Mouse (Mus musculus): ENCODE data around the gene Phf19.

Gene Phf19

DNA sequence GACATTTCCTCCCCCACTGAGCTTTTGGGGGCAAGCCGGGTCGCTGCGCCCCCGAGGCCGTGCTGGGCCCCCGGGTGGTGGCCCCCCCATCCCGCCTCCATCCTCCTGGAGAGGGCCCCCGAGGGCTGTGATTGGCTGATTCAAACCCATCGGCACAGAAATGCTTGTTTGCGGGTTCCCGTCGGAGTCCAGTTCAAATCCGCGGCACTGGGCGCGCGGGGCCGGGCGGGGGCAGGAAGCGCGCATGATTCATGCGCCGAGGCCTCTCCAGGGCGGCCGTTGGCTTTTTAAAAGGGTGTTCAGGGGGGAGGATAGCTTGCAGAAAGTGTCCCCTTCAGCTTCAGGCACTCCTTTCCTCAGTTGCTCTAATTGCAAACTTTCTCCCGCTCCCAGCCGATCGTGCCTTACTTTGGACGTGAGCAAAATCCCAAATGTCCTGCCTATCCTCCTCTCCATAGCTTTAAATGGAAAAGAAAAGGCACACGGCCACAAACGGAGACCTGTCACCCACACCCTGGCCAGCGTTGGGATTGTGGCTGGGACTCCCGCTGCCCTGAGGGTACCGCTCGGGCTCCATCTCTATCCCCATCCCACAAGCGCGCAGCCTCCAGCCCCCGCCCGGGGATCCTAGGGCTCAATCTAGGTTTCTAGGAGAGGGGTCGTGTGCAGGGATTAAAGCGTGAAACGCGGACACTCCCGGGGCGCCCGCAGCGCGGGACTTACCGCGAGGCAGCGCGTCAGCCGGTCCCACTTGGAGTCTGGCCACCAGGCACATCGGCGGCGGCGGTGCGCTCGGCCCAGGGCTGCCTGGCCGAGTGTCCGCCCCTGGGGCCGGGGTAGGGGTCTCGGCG, at the start of gene Phf19:
Gene Phf19 (minus strand): TSS at position 809 of the 851 bp plus-strand sequence.
- no peak for DNase-seq

DNA sequence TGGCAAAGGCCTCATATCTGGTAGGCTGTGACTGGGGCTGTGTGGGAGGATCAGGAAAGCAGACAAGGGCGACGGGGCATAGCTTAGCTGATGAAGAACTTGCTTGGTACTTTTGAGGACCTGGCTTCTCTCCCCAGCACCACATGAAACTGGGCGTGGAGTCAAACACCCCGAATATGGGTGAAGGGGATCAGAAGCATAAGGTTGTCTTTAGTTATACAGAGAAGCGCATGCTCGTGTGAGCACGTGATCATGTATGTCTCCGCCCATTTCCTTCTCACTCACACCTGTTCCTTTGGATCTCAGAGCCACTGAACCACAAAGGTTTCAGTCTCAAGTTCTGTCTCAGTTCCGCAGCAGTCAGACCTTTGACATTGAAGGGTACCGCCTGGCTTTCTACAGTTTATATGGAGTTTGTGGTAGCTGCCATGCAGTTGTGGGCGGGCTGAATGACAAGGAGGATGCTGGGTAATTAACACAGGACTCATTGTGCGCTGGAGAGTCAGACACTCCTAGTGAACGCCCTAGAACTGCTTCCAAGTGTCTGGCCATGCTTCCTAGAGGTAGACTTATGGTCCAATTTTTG, 49.6 kb upstream of the Phf19 start:
- no peak for DNase-seq

DNA sequence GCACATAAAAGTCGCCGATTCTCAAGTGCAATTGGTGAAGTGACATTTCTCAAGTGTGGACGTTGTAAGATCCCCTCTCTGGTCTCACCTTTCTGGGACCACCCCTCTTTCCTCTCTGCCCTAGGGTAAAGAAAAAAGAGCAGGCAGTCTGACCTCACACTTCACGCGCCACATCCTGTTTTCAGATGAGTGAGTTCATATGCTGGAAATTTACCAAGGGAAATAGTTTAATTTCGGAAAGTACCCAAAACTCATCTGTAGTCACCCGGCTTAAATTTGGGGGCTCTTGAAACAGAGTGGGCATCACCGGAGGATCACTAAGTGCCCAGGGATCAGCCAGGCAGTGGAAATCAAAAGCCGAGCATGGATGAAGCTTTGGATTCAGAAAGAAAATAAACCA, 49.1 kb upstream of the Phf19 start:
- no peak for DNase-seq

DNA sequence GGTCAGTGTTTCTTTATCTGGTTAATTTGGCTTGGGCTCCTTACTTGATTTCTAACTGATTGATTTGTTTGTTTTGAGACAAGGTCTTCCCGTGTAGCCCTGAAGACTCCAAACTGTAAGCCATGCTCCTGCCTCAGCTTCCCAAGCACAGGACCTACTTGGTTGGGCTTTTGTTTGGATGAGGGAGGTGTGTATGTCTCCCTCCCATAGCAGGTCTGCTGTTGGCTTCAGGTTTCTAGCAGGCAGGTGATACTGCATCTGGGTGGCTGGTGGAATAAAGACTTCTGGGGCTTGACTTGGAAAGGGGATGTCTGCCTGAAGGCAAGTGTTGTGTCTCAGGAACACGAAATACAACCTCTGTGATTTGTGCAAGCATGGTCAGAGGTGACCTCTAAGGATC, 48.4 kb upstream of the Phf19 start:
- no peak for DNase-seq

DNA sequence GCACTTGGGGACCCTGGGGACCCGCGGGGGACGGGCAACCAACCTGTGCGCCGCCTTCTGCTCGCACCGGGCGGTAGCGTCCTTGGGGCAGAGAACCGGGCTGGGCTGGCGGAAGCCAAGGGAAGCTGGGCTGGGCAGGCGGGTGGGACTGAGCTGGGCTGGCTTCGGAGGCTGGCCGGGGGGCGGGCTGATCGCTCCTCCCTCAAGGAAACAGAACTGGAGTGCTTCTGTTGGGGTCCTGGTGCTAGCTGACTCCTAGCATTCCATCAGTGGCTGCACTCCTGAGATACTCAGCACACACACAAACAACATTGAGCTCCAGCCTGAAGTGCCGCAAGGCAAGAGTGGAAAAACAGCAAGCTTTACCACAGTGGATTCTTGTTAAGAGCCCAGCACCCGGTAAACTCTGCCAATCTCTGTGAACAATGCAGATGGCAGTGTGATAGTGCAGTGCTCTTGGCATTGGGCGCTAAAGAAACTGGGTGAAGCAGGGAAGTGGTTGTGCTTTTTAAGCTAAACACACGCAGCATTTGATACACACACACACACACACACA, 47.7 kb upstream of the Phf19 start, which contains the start of gene Traf1:
Gene Traf1 (minus strand): TSS at position 292 of the 556 bp plus-strand sequence.
- no peak for DNase-seq

DNA sequence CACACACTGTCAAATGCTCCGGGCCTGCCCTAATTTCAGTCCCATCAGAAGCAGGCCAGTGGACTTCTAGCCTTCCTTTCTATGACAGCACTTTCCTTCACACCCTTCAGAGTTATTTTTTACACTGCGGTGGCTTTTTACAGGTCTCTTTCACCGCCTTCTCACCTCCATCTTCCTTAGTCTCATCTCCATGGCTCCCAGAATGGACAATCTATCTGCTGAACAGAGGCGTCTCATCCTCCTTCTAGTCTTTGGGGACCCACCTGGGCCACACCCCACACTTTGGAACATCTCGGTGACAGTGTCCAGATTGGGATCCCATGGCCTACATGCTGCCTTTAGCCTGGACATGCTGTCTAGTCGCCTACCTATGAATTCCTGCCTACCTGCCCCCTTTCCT, 47.1 kb upstream of the Phf19 start:
- DNase-seq = no peak

DNA sequence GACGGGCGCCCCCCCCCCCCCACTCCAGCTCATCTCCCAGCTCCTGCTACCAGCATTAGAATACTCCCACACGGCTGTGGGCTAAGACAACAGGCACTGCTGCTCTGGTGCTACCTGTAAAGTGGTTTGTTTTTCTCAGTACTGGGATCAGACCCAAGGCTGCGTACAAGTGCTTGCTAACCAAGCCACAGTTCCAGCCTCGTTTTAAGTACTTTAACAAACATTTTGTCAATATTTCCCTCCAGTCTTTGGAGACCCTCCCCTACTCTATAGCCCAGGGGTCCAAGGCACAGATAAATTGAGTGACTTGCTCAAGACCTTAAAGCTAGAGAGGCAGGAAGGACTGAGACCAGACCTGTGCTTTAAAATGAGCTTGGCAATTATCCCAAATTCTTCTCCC, 46.6 kb upstream of the Phf19 start:
- DNase-seq = no peak

DNA sequence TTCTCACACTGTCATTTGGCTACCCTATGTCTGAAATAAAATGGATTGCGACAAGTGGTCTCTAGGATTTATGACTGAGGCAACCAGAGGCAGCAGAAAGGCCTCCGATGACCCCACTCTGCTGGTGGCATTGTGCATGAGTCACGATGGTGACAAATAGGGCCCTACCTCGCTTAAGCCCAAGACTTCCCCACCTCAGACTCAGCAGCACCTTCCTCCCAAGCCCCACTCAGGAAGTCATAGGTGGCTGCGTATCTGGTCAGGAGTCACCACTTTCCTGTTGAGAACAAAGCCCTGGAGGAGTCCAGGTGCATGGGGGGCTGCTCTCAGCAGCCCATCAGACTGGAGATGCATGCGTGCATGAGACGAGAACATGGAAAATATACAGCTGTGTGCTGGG, 44.8 kb upstream of the Phf19 start:
- DNase-seq = no peak

DNA sequence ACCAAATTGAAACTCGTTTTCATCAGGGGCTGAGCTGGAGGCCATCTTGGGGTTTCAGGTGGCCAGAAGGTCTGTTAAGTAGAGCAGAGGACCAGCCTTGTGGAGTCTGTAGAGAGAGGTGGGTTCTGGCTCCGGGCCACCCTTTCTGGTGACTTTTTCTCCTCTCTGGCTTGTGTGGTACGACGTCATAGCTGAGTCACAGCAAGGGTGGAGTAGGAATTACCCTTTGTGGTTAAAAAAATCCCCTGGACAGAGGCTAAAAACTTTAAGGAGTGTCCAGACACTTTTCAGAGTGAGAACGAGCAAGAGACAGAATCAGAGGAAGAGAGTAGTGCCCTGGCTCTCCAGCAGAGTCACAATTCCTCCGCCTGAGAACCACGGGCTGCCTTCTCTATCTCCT, 44.2 kb upstream of the Phf19 start:
- no peak for DNase-seq

DNA sequence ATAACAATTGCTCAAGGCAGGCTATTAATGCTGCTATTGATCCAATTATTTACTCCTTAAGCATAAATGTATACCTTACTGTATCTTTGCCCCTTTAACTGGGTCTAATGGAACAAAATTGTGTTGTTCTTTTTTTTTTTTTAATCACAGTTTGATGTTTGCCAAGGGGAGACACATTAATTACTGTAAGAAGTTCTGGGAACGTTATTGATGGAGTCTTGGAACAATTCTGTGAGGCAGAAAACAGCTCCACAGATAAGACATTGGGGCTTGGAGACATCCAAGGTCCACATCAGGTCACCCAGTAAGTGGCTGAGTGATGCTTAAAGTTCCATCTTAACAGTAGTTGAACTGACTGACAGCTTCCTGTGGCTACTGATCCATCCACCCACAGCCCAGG, 43.6 kb upstream of the Phf19 start:
- DNase-seq = no peak

DNA sequence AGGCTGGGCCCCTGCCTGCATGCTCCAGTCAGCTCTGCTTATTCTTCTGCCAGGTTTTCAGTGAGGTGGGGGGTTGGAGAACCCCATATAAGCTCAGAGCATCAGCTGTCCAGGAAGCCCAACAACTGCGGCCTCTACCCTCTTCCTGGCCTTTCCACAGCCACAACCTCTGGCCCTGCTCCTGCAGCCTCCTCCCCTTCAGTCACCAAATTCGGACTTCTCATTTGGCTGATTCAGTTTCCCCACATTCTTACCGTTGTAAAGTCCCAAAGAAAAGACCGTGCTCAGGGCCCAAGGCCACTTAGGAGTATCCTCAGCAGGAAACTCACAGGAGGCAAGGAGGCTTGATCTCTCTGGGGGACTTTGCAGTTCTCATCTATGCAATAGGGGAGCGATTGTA, 43.1 kb upstream of the Phf19 start:
- no peak for DNase-seq

DNA sequence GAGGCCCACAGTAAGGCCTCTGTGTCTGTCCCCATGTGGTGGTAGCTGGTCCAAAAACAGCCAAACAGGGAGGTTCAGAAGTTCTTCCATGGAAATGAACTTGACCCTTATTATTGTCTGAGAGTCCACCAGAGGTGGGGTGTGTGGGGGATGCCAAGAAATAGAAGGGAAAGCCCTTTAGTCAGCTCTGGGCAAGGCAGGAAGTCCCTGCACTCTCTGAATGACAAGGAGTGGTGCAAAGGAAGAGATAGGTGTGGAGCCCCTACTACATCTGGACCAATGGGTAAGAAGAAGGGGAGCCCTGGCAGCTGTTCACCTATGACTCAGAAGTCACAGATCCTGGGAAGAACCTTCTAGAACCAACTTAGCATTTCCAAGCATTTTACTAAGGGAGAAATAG, 40.5 kb upstream of the Phf19 start:
- DNase-seq = no peak

DNA sequence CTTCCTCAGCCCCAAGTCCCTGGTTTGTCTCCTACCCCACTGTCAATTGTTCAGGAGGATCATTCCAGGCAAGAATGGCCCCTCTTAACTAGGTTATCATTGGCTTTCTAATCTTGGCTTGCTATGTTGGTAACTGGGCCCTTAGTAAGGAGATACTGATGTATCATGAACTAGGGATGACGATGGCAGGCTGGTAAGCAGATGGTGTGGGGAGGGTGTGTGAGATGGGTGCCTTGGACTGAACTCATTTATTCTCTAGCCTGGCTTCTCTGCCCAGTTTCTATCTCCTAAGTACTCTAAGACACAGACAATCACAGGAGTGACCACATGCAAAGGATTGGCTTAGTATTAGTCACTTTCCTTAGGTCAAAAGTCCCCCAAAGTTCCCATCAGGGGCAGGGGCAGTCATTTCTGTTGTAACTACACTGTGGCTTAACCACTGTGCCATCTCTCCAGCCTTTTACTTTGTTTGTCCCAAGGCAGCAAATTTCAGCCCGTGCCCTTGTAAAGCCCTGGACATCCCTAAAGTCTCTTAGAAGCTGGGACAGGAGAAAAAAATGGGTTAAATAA, 39.8 kb upstream of the Phf19 start:
- no peak for DNase-seq

DNA sequence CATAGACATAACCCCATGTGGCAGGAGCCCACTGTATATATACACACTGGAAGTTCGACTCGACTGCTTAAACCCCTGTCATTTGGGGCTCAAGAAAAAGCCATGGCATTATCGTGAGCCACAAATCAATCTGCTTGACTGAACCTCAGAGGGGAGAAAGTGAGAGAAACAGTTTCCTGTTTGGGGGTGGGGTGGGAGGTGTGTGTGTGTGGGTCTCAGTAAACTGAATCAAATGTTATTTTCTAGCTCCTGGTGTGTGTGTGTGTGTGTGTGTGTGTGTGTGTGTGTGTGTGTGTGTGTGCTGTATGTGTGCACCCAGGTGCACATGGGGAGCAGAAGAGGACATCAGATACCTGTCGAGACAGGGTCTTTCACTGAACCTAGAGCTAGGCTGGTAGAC, 39.2 kb upstream of the Phf19 start:
- DNase-seq = no peak

DNA sequence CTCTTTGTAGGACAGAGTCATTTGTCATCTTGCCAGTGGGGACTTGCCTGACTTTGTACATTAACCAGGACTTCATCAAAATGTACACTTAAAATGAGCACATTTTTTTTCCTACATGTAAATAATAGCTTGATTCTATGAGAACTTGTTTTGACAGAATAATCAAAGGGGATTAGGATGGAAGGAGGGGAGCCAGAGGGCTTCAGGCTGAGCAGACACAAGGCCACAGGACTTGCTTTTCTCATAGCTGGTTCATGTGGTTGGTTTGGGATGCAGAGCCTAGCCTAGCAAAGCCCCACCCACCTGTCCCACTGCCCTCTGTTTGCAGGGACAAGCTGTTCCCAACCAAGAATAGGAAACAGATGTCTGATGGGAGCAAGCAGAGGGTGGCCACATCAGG, 37.6 kb upstream of the Phf19 start:
- DNase-seq = no peak

DNA sequence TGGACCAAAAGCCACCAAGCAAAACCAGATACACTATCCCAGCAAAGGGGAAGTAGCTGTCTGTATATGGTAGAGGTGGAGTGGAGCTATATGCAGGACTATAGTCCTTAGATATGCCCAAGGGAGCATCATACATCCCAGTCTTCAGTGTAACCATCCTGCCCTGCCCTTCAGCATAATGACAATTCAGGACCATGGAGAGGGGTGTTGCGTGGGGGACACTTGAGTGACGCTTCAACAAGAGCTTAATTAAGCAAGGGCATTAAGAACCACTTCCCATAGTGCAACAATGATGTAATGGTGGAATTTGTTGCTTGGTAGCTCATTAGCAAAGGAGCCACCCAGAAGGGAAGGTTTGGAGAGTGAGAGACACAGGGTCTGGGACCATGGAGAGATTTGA, 34.8 kb upstream of the Phf19 start:
- DNase-seq = no peak

DNA sequence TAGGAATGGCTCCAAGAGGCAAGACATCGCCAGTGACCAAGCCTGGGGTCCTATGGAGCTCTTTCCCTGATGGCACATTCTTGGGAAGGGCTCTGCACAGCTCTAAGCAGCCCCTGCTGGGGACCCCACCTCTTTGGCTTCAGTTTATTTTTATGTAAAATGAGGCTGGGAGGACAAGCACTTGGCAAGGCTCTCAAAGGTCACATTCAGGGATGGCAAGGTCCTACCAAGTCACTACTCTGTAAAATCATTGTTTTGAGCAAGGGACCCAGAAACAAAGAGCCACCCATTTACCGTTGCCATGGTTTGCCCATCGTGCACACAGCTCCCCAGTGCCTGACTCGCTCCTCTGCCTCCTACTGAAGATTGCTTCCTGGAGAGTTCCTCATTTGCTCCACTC, 32.2 kb upstream of the Phf19 start:
- DNase-seq = no peak

DNA sequence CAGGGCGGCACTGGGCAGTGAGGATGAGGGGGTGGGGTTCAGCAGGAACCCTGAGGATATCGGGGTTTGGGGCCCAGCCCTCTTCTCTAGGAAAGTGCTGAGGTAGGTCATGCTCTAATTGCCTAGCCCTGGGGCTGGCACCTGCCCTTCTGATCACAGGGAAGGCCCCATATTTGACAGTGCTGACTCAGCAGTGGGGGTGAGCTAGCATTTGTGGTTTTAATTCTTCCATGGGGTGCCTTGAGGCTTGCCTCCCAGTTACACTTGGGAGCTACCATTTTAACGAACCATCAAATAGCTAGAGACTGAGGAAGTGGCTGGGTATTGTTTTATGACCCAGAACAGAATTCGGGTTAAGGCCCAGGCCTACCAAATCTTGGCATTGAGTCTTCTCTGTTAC, 31.8 kb upstream of the Phf19 start:
- no peak for DNase-seq

DNA sequence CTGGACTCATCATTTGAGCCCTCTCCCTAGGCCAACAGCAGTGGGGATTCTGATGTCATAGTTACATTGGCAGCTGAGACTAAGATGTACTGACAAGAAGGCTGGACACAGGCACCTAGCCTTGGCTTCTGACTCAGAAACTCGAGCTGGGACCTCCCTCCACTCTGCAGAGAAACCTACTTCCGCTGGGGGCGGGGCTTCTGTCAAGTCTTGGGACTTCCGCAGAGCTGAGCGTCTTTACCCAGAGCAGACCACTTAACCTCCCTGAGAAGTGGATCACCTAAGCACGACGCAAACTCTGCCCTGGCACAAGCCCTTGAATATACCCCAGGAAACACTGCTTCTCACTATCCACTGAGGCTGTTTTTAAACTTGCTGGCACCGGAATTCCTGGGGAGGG, 30.9 kb upstream of the Phf19 start:
- DNase-seq = no peak

DNA sequence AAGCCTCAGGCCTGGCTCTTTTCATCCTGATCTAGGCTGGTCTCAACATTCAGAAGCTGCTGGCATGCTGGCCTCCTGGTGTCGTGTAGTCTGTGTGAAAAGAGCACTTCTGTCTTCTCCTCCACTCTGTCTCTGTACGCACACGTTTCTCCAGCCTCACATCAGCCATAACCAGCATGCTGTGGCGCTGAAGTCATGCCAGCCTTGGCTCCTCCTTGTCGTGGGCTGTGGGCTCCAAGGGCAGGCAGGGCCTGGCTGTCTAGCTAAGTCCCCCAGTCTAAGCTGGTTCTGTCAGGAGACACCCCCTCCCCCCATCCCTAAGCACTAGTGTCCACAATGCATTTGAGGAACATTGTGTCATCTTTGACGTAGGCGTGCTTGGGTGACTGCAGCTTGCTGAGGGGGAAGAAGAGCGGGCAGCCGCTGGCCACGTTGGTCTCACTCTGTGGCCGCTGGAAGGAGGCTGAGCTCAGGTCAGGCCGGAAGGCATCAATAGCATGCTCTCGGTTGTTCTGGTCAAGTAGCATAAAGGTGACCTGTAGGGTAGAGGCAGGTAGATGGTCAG, 29.8 kb upstream of the Phf19 start:
- DNase-seq = no peak

DNA sequence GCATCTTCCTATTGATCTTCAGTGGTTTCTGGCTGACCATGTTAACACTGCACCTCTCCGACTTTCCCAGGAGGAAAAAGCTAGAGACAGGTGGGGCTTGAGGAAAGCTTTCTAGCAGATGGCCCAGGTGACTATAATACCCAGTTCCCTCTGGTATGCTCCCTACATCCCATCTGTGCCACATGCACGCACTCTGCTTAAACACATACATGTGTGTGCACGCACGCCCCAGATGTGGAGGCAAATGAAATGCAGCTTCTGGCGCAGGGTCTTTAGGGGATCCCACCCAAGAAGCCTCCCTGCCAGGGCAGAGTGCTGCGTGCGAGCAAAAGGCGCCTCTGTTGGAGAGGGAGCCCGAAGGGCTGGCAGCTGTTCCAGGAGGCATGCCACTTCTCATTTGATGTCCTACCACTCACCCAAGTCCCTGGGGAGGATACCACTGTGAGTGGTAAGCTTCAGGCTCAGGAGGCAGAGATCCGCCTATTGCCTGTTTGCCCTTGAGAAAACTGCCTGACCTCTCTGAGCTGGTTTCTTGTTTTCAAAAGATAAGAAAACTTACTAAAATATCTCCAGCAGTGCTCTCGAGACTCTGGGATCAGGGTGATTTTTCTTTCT, 27.3 kb upstream of the Phf19 start:
- no peak for DNase-seq

DNA sequence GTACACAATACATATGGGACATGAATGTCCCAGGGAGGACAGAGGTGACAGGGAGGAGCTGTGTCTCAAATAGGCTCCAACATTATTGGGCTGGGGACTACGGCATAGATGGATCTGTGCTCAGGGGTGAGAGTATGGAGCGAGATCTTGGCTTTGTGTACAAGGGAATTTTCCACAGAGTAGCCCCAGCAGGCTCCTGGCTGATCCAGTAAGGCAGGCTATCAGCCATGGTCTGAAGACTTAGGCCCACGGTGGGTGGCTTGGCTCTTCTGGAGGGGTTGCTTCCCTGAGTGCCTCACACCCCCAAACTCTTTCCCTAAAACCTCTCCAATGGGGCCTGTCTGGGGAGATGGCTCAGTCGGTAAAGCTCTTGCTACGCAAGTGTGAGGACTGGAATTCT, 26.4 kb upstream of the Phf19 start:
- DNase-seq = no peak
